Mouse (Mus musculus) bone marrow macrophage, adult 2 months (primary cell): Measurements from ENCODE around the gene Agap3. TPM values are rescaled to one million over a fixed set of nuclear protein-coding genes. Genes with fewer than 3 reads are reported as not detected.

Experiments used
- H3K27ac ChIP-seq: 2 replicates; pipeline ENCODE4 v1.5.1; 2012; ENCODE audit warnings: low read depth, low read length; ENCODE audit not compliant: insufficient read depth
- H3K4me1 ChIP-seq: 2 replicates; pipeline ENCODE4 v1.6.1; 2012; ENCODE audit warnings: low read length; ENCODE audit not compliant: control insufficient read depth, insufficient read depth
- H3K4me3 ChIP-seq: 2 replicates; pipeline ENCODE4 v1.5.1; 2012; ENCODE audit warnings: mild to moderate bottlenecking, low read length, moderate library complexity; ENCODE audit not compliant: insufficient read depth
- CTCF ChIP-seq: IDR thresholded peaks from 2 replicates; pipeline ENCODE4 v1.5.1; 2012; ENCODE audit warnings: low read depth, mild to moderate bottlenecking, low read length, moderate library complexity
- POLR2A ChIP-seq: IDR thresholded peaks from 2 replicates; pipeline ENCODE4 v1.6.1; 2012; ENCODE audit warnings: mild to moderate bottlenecking, low read depth, low read length, borderline replicate concordance
- polyA plus RNA-seq: library from polyadenylated mRNA; stranded (reverse); fragments of >200 nt; gene quantifications from 2 replicates; pipeline ENCODE4 v1.2.4, GENCODE M21; 2012; ENCODE audit not compliant: missing spikeins, insufficient read depth, insufficient read length

Agap3 gene
- polyA plus RNA-seq, result 75.2 and 77.7 TPM in 2 replicates

- H3K27ac ChIP-seq, result peak within 1 kb of the TSS; percentile 81
- TF ChIP-seq CTCF (no peak), POLR2A (no peak)
- H3K4me1 ChIP-seq, result peaks cover 32% of the 10 kb centered on the region
- peak within 1 kb of the TSS; percentile 98 for H3K4me3 ChIP-seq
Measured at GRCm38 (mm10) chr5:24452030-24452690, at the start of gene Agap3. Gene Agap3, plus strand, starts transcription at chr5:24452177.

GRCm38 (mm10) chr5:24404594-24405360 lies 47.2 kb upstream of the Agap3 start:
- Histone ChIP-seq H3K27ac (no peak overlapping the region), H3K4me1 (peaks cover 11% of the 10 kb centered on the region; the same call in 1 of the 2 replicates), H3K4me3 (no peak overlapping the region)
- TF ChIP-seq CTCF (no peak), POLR2A (no peak)

- Histone ChIP-seq H3K4me3 (no peak overlapping the region), H3K27ac (no peak overlapping the region), H3K4me1 (peaks cover 11% of the 10 kb centered on the region; the same call in 1 of the 2 replicates)
- TF ChIP-seq POLR2A (no peak), CTCF (no peak)
Measured at GRCm38 (mm10) chr5:24405389-24405876, 46.5 kb upstream of the Agap3 start.

GRCm38 (mm10) chr5:24408651-24409050 lies 43.3 kb upstream of the Agap3 start:
- H3K4me3 ChIP-seq, result no peak overlapping the region
- TF ChIP-seq CTCF, result no peak
- TF ChIP-seq POLR2A, result no peak
- no peak overlapping the region for H3K27ac ChIP-seq
- peaks cover 11% of the 10 kb centered on the region; the same call in 1 of the 2 replicates for H3K4me1 ChIP-seq

GRCm38 (mm10) chr5:24409466-24409865 lies 42.5 kb upstream of the Agap3 start:
- no peak overlapping the region for H3K27ac ChIP-seq
- no peak for TF ChIP-seq CTCF
- no peak for TF ChIP-seq POLR2A
- H3K4me3 ChIP-seq, result no peak overlapping the region

GRCm38 (mm10) chr5:24412063-24412462 lies 39.9 kb upstream of the Agap3 start:
- Histone ChIP-seq H3K4me3 (no peak overlapping the region), H3K4me1 (peaks cover 5% of the 10 kb centered on the region; the same call in 1 of the 2 replicates), H3K27ac (no peak overlapping the region)
- TF ChIP-seq CTCF, result no peak
- TF ChIP-seq POLR2A, result no peak

More at GRCm38 (mm10) chr5:24409466-24409865, 42.5 kb upstream of the Agap3 start:
- peaks cover 10% of the 10 kb centered on the region; the same call in 1 of the 2 replicates for H3K4me1 ChIP-seq

- no peak within 1 kb of the TSS for H3K4me3 ChIP-seq
- H3K27ac ChIP-seq, result no peak within 1 kb of the TSS
- peaks cover 5% of the 10 kb centered on the region; the same call in 1 of the 2 replicates for H3K4me1 ChIP-seq
- TF ChIP-seq CTCF (no peak), POLR2A (no peak)
Measured at GRCm38 (mm10) chr5:24413042-24413693, 38.8 kb upstream of the Agap3 start, which contains the start of gene Asic3. Gene Asic3, plus strand, starts transcription at chr5:24413392.

- H3K27ac ChIP-seq, result no peak overlapping the region
- no peak overlapping the region for H3K4me3 ChIP-seq
- TF ChIP-seq POLR2A (no peak), CTCF (no peak)
- H3K4me1 ChIP-seq, result peaks cover 5% of the 10 kb centered on the region; the same call in 1 of the 2 replicates
Measured at GRCm38 (mm10) chr5:24413938-24414337, 38.0 kb upstream of the Agap3 start.

GRCm38 (mm10) chr5:24416222-24416736 lies 35.7 kb upstream of the Agap3 start:
- Histone ChIP-seq H3K4me3 (no peak overlapping the region), H3K27ac (no peak overlapping the region), H3K4me1 (peaks cover 5% of the 10 kb centered on the region; the same call in 1 of the 2 replicates)
- no peak for TF ChIP-seq POLR2A
- TF ChIP-seq CTCF, result peak; percentile 48
